Mouse (Mus musculus): Measurements from ENCODE around the gene Med15. TPM values are rescaled to one million over a fixed set of nuclear protein-coding genes. Genes with fewer than 3 reads are reported as not detected.

Med15 gene
- total and polyA plus RNA-seq, 2 experiments from 2014 or later = 45.6 to 46.9 TPM

GRCm38 (mm10) chr16:17700386-17701042, 32.2 kb downstream of the Med15 start:
- Histone ChIP-seq H3K9me3 (ENCODE audit: low read length) (no peaks in the 10 kb centered on the region), H3K4me3 (ENCODE audit: low read depth, low read length) (no peak overlapping the region), H3K4me2 (ENCODE audit: low read depth) (no peak overlapping the region), H3K36me3 (ENCODE audit: insufficient read depth) (peaks cover 30% of the 10 kb centered on the region), H3K4me1 (ENCODE audit: insufficient read depth) (no peaks in the 10 kb centered on the region), H3K9ac (no peak overlapping the region), H3K27ac (ENCODE audit: low read depth, low read length) (no peak overlapping the region), H3K27me3 (ENCODE audit: insufficient read depth, low read length) (no peaks in the 10 kb centered on the region)
- ATAC-seq = no peak
- TF ChIP-seq CTCF (IDR thresholded peaks at IDR 0.05; ENCODE audit: low read depth) = no peak
- no peak for DNase-seq
- WGBS = 92% methylated on average over 3 of the region's 3 CpGs

- ATAC-seq (no peak), DNase-seq (no peak)
- WGBS = 90% methylated on average over 3 of the region's 3 CpGs
- Histone ChIP-seq H3K4me2 (ENCODE audit: low read depth) (no peak overlapping the region), H3K27ac (ENCODE audit: low read depth, low read length) (no peak overlapping the region), H3K36me3 (ENCODE audit: insufficient read depth) (peaks cover 29% of the 10 kb centered on the region), H3K9me3 (ENCODE audit: low read length) (no peaks in the 10 kb centered on the region), H3K27me3 (ENCODE audit: insufficient read depth, low read length) (no peaks in the 10 kb centered on the region), H3K4me1 (ENCODE audit: insufficient read depth) (no peaks in the 10 kb centered on the region), H3K9ac (no peak overlapping the region), H3K4me3 (ENCODE audit: low read depth, low read length) (no peak overlapping the region)
- TF ChIP-seq CTCF (IDR thresholded peaks at IDR 0.05; ENCODE audit: low read depth) = no peak
Observed at GRCm38 (mm10) chr16:17694860-17695259, 37.8 kb downstream of the Med15 start.

GRCm38 (mm10) chr16:17669886-17670285, 62.8 kb downstream of the Med15 start:
- peaks cover 60% of the 10 kb centered on the region for H3K36me3 ChIP-seq (ENCODE audit: insufficient read depth)

GRCm38 (mm10) chr16:17665568-17665967, 67.1 kb downstream of the Med15 start:
- no peaks in the 10 kb centered on the region for H3K9me3 ChIP-seq (ENCODE audit: low read length)
- ATAC-seq (no peak), DNase-seq (no peak)
- no peaks in the 10 kb centered on the region for H3K4me1 ChIP-seq (ENCODE audit: insufficient read depth)
- TF ChIP-seq CTCF (IDR thresholded peaks at IDR 0.05; ENCODE audit: low read depth) = no peak
- no peak overlapping the region for H3K9ac ChIP-seq
- H3K4me2 ChIP-seq (ENCODE audit: low read depth) = no peak overlapping the region
- H3K27me3 ChIP-seq (ENCODE audit: insufficient read depth, low read length) = no peaks in the 10 kb centered on the region
- no peak overlapping the region for H3K27ac ChIP-seq (ENCODE audit: low read depth, low read length)
- H3K4me3 ChIP-seq (ENCODE audit: low read depth, low read length) = no peak overlapping the region
- peaks cover 39% of the 10 kb centered on the region for H3K36me3 ChIP-seq (ENCODE audit: insufficient read depth)

More at GRCm38 (mm10) chr16:17669886-17670285, 62.8 kb downstream of the Med15 start:
- Histone ChIP-seq H3K27me3 (ENCODE audit: insufficient read depth, low read length) (no peaks in the 10 kb centered on the region), H3K4me1 (ENCODE audit: insufficient read depth) (no peaks in the 10 kb centered on the region), H3K9me3 (ENCODE audit: low read length) (no peaks in the 10 kb centered on the region), H3K27ac (ENCODE audit: low read depth, low read length) (no peak overlapping the region), H3K4me3 (ENCODE audit: low read depth, low read length) (no peak overlapping the region), H3K4me2 (ENCODE audit: low read depth) (no peak overlapping the region), H3K9ac (no peak overlapping the region)
- DNase-seq = no peak
- TF ChIP-seq CTCF (IDR thresholded peaks at IDR 0.05; ENCODE audit: low read depth) = no peak
- no peak for ATAC-seq

- Histone ChIP-seq H3K9ac (no peak overlapping the region), H3K4me3 (ENCODE audit: low read depth, low read length) (no peak overlapping the region), H3K36me3 (ENCODE audit: insufficient read depth) (peaks cover 72% of the 10 kb centered on the region), H3K4me2 (ENCODE audit: low read depth) (no peak overlapping the region), H3K4me1 (ENCODE audit: insufficient read depth) (no peaks in the 10 kb centered on the region), H3K9me3 (ENCODE audit: low read length) (no peaks in the 10 kb centered on the region), H3K27me3 (ENCODE audit: insufficient read depth, low read length) (no peaks in the 10 kb centered on the region), H3K27ac (ENCODE audit: low read depth, low read length) (no peak overlapping the region)
- whole genome bisulfite sequencing = 90% methylated on average over 5 of the region's 5 CpGs
- no peak for TF ChIP-seq CTCF (IDR thresholded peaks at IDR 0.05; ENCODE audit: low read depth)
- DNase-seq (no peak), ATAC-seq (no peak)
Observed at GRCm38 (mm10) chr16:17656212-17656871, 76.3 kb downstream of the Med15 start.

- ATAC-seq (no peak), DNase-seq (no peak)
- WGBS = 90% methylated on average over 4 of the region's 4 CpGs
- Histone ChIP-seq H3K9me3 (ENCODE audit: low read length) (no peaks in the 10 kb centered on the region), H3K27ac (ENCODE audit: low read depth, low read length) (no peak overlapping the region), H3K4me2 (ENCODE audit: low read depth) (no peak overlapping the region), H3K36me3 (ENCODE audit: insufficient read depth) (peaks cover 76% of the 10 kb centered on the region), H3K9ac (no peak overlapping the region), H3K4me3 (ENCODE audit: low read depth, low read length) (no peak overlapping the region), H3K4me1 (ENCODE audit: insufficient read depth) (no peaks in the 10 kb centered on the region), H3K27me3 (ENCODE audit: insufficient read depth, low read length) (no peaks in the 10 kb centered on the region)
- no peak for TF ChIP-seq CTCF (IDR thresholded peaks at IDR 0.05; ENCODE audit: low read depth)
Observed at GRCm38 (mm10) chr16:17654188-17654795, 78.4 kb downstream of the Med15 start.

GRCm38 (mm10) chr16:17653601-17654000, 79.1 kb downstream of the Med15 start:
- Histone ChIP-seq H3K27me3 (ENCODE audit: insufficient read depth, low read length) (no peaks in the 10 kb centered on the region), H3K9ac (no peak overlapping the region), H3K27ac (ENCODE audit: low read depth, low read length) (no peak overlapping the region), H3K4me2 (ENCODE audit: low read depth) (no peak overlapping the region), H3K36me3 (ENCODE audit: insufficient read depth) (peaks cover 76% of the 10 kb centered on the region), H3K9me3 (ENCODE audit: low read length) (no peaks in the 10 kb centered on the region), H3K4me1 (ENCODE audit: insufficient read depth) (no peaks in the 10 kb centered on the region), H3K4me3 (ENCODE audit: low read depth, low read length) (no peak overlapping the region)
- 95% methylated on average over 5 of the region's 5 CpGs for WGBS
- ATAC-seq (no peak), DNase-seq (no peak)
- no peak for TF ChIP-seq CTCF (IDR thresholded peaks at IDR 0.05; ENCODE audit: low read depth)
